Mouse (Mus musculus) kidney, adult 2 months (tissue): Measurements from ENCODE around the gene Gtf2h1. TPM values are rescaled to one million over a fixed set of nuclear protein-coding genes. Genes with fewer than 3 reads are reported as not detected.

ENCODE experiments used
- DNase-seq: peaks from one replicate; pipeline ENCODE4 v3.0.0; 2021
- H3K27ac ChIP-seq: fragments of 200-500 bp; 2 replicates; pipeline ENCODE4 v1.5.1; 2012; ENCODE audit warnings: low read depth, low read length, control low read depth, inconsistent platforms; ENCODE audit not compliant: insufficient read depth
- H3K27me3 ChIP-seq: fragments of 200-500 bp; replicated peaks from 2 replicates; pipeline ENCODE4 v1.6.1; 2012; ENCODE audit warnings: mild to moderate bottlenecking, moderate library complexity, low read length, inconsistent platforms; ENCODE audit not compliant: control insufficient read depth, insufficient read depth
- H3K36me3 ChIP-seq: fragments of 200-500 bp; 2 replicates; pipeline ENCODE4 v1.6.1; 2012; ENCODE audit warnings: mild to moderate bottlenecking, moderate library complexity, low read length, inconsistent platforms; ENCODE audit not compliant: control insufficient read depth, insufficient read depth
- H3K4me1 ChIP-seq: fragments of 200-500 bp; 2 replicates; pipeline ENCODE4 v1.6.1; 2011; ENCODE audit warnings: low read length; ENCODE audit not compliant: control insufficient read depth, insufficient read depth
- H3K4me3 ChIP-seq: fragments of 200-500 bp; 2 replicates; pipeline ENCODE4 v1.5.1; 2011; ENCODE audit warnings: mild to moderate bottlenecking, low read depth, low read length, control low read depth; ENCODE audit not compliant: insufficient read depth
- CTCF ChIP-seq: fragments of 200-500 bp; conservative IDR thresholded peaks from 2 replicates; pipeline ENCODE4 v1.5.1; 2011; ENCODE audit warnings: low read depth, mild to moderate bottlenecking, control low read depth, low read length, moderate library complexity, mixed read lengths; ENCODE audit not compliant: insufficient read depth, insufficient read length
- POLR2A ChIP-seq: fragments of 200-500 bp; IDR thresholded peaks from one replicate; pipeline ENCODE4 v1.6.1; 2011; ENCODE audit warnings: low read depth, low read length, control low read depth
- WGBS: fragments of 180-500 bp; shearing (Covaris S2); methylation state at CpG from one replicate; pipeline ENCODE4 v1.1.7; 2018; 5-methylcytosine and 5-hydroxymethylcytosine counted together
- polyA plus RNA-seq: library from polyadenylated mRNA; depleted of rRNA; stranded (reverse); fragments of >200 nt; gene quantifications from 2 replicates; pipeline ENCODE4 v1.2.3, GENCODE M21; 2012

Gtf2h1 gene
- polyA plus RNA-seq, 1 experiment: 11.6 TPM

GRCm38 (mm10) chr7:46843576-46843975, 47.7 kb downstream of the Gtf2h1 start:
- Histone ChIP-seq H3K27ac (no peak overlapping the region), H3K27me3 (no peaks in the 10 kb centered on the region), H3K4me3 (no peak overlapping the region), H3K36me3 (no peaks in the 10 kb centered on the region; the same call in 1 of the 2 replicates), H3K4me1 (peaks cover 25% of the 10 kb centered on the region)
- no peak for TF ChIP-seq CTCF
- no peak for TF ChIP-seq POLR2A
- DNase-seq: no peak
- 92% methylated on average over 4 of the region's 4 CpGs for WGBS

GRCm38 (mm10) chr7:46845211-46845977, 49.5 kb downstream of the Gtf2h1 start:
- Histone ChIP-seq H3K4me3 (peak overlapping the region; percentile 83), H3K4me1 (peaks cover 9% of the 10 kb centered on the region), H3K27ac (peak overlapping the region; percentile 88), H3K36me3 (peaks cover 8% of the 10 kb centered on the region), H3K27me3 (no peaks in the 10 kb centered on the region)
- peak; percentile 96 for DNase-seq
- peak; percentile 98 for TF ChIP-seq POLR2A
- no peak for TF ChIP-seq CTCF
- WGBS: under 1% methylated on average over 51 of the region's 51 CpGs

DNA sequence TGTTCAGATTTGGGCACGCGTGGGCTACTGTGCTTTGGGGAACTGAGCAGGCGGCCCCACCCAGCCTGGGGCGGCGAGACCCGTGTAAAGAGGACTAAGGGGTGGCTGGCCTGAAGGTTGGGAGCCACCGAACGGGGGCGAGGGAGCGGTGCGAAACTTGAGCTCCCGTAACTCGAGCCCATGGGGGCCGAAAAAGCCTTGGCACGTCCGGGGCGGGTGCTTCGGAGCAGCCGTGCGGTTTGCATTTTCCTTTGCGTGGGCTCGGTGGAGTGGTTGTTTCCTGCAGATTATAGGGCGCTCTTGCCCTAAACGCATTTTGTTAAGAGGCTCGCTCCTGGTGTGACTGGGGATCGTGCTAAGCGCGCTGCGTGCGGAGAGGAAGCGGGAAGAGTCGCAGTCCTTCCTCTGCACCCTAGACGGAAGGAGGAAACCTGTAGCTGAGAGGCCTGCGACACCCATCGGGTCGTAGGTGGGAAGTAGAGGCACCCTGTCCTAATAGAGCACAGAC, 50.1 kb downstream of the Gtf2h1 start:
- DNase-seq: peak; percentile 27

GRCm38 (mm10) chr7:46846486-46847244, 50.8 kb downstream of the Gtf2h1 start:
- peak overlapping the region; percentile 83 for H3K4me3 ChIP-seq
- peaks cover 5% of the 10 kb centered on the region; the same call in 1 of the 2 replicates for H3K4me1 ChIP-seq
- whole genome bisulfite sequencing: 2% methylated on average over 28 of the region's 28 CpGs
- no peaks in the 10 kb centered on the region for H3K27me3 ChIP-seq
- H3K36me3 ChIP-seq: peaks cover 12% of the 10 kb centered on the region
- peak overlapping the region; percentile 88 for H3K27ac ChIP-seq
- peak; percentile 88 for DNase-seq
- TF ChIP-seq CTCF: peak; percentile 37
- no peak for TF ChIP-seq POLR2A

More for the DNA sequence above, 50.1 kb downstream of the Gtf2h1 start:
- H3K27ac ChIP-seq: peak overlapping the region; percentile 88
- WGBS: under 1% methylated on average over 36 of the region's 36 CpGs
- peaks cover 5% of the 10 kb centered on the region; the same call in 1 of the 2 replicates for H3K4me1 ChIP-seq
- H3K36me3 ChIP-seq: peaks cover 10% of the 10 kb centered on the region
- TF ChIP-seq POLR2A: no peak
- H3K27me3 ChIP-seq: no peaks in the 10 kb centered on the region
- H3K4me3 ChIP-seq: peak overlapping the region; percentile 83

DNA sequence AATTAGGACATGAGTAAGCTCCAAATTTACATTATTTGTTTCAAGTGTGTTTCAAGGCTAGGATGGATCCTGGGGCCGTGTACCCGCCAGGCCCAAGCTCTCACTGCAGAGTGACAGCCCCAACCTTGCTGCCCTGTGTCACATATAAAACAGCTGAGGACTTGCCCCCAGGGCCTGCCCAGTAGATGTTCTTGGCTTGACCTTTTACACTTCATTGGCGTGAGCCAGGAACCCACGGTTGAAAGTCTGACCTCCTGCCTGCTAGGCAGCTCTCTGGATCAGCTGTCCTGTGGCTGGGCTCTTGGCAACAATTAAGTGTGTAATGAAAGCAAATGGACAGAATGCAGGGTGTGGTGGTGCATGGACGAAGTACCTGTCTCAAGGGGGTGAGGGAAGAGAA, 53.4 kb downstream of the Gtf2h1 start:
- Histone ChIP-seq H3K27me3 (no peaks in the 10 kb centered on the region), H3K4me1 (peaks cover 8% of the 10 kb centered on the region; the same call in 1 of the 2 replicates), H3K4me3 (no peak overlapping the region), H3K27ac (peak overlapping the region; percentile 5; the same call in 1 of the 2 replicates), H3K36me3 (peaks cover 16% of the 10 kb centered on the region)
- WGBS: 45% methylated on average over 5 of the region's 5 CpGs
- TF ChIP-seq POLR2A (no peak), CTCF (no peak)
- peak; percentile 79 for DNase-seq

- no peak for TF ChIP-seq POLR2A
- 0 out of 2 replicates have a peak, but pooled peaks have one; percentile 6 for TF ChIP-seq CTCF
Observed at GRCm38 (mm10) chr7:46851026-46851425, 55.1 kb downstream of the Gtf2h1 start.

More at GRCm38 (mm10) chr7:46851026-46851425, 55.1 kb downstream of the Gtf2h1 start:
- WGBS: 78% methylated on average over 7 of the region's 7 CpGs
- Histone ChIP-seq H3K4me1 (peaks cover 4% of the 10 kb centered on the region; the same call in 1 of the 2 replicates), H3K36me3 (peaks cover 18% of the 10 kb centered on the region), H3K4me3 (no peak overlapping the region), H3K27me3 (no peaks in the 10 kb centered on the region), H3K27ac (no peak overlapping the region)
- no peak for DNase-seq
